Mouse (Mus musculus) adrenal gland, adult 2 months (tissue): ENCODE data around the gene Hectd1. TPM values are rescaled to one million over a fixed set of nuclear protein-coding genes. Genes with fewer than 3 reads are reported as not detected.

Experiments used
- DNase-seq: peaks from one replicate; pipeline ENCODE4 v3.0.0; 2021
- polyA plus RNA-seq: library from polyadenylated mRNA; depleted of rRNA; stranded (reverse); fragments of >200 nt; gene quantifications from 2 replicates; pipeline ENCODE4 v1.2.3, GENCODE M21; 2012
- total RNA-seq, 2 experiments: library from RNA; stranded (reverse); gene quantifications; 2 replicates each; pipeline ENCODE4 v1.2.3; 2021

The Hectd1 gene
- total and polyA plus RNA-seq, 3 experiments = 8.0 to 81.7 (median 70.7) TPM

DNA sequence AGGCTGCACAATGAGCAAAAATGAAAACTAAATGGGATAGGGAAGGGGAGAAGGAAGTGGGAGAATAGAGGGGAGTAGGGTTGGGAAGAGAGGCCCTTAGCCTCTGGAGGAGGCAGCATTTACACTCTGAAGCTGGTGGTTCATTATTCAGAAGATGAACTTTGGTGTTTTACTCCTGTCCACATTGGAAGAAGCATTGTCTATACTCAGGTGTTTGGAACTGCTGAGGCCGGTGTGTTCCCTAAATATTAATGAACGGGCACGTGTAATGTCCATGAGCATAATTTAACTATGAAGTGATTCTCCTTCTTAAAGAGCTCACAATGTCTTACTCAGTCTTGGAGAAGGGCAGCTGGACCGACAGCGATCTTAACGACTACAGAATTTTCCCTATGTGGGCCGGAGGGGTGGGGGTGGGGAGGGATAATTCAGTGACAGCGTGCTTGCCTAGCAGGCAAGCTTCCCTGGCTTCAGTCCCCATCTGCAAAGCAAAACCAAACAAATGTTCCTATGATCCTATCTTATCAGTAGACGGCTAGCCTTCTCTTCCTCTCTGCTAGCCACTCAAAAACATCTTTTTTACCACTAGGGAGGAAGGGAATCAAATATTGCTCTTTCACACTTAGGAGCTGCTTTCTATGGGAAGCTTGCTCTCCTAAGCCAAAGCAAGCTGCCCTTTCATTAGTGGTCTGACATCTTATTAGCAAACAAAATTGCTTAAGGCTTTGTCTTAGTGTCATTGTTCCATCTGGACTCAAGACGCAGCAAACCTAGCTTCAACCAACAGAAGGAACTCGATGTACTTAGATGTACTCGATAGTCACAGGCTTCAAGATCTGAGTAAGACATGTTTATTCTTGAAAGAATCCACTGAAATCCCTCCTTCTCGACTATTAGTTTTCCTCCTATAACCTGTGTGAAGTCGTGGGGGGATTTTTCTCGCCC is 14.5 kb upstream of the Hectd1 start:
- DNase-seq = no peak

DNA sequence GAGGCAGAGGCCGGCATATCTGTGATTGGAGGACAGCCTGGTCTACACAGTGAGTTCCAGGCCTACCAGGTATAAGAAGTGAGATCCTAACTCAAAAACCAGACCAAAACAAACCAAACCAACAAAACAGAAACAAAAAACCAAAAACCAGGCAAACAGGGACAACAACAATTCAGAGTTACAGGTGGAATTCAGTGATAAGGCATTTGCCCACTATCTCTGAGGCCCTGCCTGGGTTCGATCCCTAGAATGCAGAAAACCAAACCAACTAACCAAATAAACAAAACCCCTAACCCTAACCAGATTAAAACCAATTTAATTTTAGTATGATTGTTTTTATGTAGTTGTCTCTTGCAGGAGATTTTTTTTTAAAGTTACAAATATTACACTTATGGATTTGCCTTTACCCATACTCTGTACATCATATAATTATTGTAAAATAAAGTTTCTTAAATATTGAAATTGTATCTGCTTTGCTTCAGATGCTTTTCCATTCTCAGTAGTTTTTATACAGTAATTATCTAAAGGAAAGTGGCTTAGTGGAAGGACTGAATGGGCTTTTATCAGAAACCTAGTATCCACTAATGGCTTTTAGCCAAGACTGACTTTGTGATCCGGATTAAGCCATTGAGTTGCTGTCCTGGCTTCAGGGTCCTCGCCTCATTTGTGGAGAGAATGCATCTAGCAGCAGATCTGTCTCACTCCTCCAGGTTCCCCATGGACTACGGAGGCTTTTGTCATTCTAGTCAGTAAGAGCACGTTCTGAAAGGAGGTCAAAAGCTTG is 12.9 kb upstream of the Hectd1 start:
- DNase-seq = no peak

GRCm38 (mm10) chr12:51839856-51840255 is 10.5 kb upstream of the Hectd1 start:
- no peak for DNase-seq

GRCm38 (mm10) chr12:51835219-51835618 is 5.9 kb upstream of the Hectd1 start:
- DNase-seq = no peak

DNA sequence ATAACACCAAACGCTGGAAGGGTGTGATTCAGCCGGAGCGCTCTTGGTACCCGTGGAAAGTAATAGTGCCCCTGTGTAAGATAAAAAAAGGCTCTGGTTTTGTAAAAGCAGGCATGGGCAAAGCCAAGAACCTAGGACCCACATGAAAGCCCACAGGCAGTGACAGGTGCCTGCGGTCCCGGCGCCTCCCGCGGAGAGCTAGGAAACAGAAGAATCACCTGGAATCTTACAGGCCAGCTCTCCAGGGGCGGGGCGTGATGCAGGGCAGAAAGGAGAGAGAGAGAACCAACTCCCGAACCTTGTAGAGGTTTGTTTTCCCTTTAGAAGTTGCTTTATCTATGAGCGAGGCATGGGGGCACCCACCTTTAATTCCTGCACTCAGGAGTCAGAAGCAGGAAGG is 2.6 kb upstream of the Hectd1 start:
- no peak for DNase-seq

DNA sequence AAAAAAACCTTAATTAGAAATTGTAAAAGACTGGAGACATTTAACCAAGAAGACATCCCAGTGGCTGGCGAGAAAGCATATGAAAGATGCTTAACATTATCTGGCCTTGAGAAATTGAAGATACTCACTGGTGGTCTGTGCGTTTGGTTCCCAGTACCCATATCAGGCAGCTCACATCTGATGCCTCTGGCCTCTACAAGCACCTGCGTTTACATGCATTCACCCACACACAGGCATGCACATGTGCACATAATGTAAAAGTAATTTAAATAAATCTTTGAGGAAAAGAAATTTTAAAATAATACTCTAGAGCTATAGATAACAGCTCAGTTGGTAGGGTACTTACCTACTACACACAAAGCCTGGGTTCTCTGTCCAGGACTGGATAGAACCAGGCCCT is 2.0 kb upstream of the Hectd1 start:
- no peak for DNase-seq

DNA sequence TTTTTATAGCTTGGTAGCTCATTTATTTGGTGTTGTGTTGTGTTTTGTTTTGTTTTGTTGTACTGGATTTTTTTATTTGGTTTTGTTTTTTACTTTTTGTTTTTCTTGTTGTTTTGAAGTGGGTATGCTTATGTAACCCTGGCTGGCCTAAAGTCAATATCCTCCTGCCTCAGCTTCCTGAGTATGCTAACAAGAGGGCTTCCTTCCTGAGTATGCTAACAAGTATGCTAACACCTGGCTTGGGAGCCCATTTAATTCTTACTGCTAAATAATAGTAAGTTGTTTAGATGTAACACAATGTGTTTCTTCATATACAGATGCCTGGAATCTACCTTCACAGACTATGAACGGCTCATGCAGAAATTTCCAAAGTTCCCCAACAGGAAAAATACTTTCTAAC is 1.3 kb upstream of the Hectd1 start:
- no peak for DNase-seq

DNA sequence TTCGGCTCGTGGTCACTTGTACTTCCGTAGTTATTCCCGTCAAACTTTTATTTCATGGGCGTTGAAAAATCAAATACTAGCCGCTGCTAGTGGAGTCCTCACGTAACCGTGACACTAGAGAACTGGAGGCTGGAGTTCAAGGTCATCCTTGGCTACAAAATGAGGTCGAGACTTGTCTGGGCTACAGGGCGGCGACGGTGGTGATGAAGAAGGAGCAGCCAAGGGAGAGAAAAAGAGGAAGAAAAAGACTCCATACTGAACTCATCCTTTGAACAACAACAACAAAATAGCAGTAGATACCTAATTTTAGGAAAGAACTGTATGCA is 704 bp upstream of the Hectd1 start:
- peak; percentile 73 for DNase-seq

DNA sequence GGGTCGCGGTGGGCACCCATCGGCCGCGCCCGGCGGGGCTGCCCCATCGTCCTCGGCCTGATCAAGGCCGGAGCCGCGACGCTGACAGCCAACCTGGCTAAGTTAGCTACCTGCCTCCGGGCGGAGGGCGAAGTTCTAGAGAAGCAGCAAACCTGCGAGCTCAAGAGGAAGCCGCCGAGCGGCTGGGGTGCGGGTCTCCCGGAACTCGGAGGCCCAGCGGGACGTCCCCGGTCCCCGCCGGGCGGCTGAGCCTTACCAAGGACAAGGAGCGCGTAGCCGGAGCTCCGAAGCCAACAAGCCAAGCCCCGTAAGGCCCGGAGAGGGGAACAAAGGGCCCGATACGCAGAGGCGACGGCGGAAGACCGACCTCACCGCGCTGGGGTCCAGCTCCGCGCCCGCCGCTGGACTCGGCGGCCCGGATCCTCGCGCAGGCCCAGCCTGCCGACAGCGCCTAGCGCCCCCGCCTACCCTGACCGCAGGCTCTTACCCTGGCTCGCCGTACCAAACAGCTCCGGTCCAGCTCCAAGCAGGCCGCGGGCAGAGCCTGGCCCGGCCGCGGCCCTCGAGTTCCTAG is 533 bp downstream of the Hectd1 start:
- DNase-seq = no peak

DNA sequence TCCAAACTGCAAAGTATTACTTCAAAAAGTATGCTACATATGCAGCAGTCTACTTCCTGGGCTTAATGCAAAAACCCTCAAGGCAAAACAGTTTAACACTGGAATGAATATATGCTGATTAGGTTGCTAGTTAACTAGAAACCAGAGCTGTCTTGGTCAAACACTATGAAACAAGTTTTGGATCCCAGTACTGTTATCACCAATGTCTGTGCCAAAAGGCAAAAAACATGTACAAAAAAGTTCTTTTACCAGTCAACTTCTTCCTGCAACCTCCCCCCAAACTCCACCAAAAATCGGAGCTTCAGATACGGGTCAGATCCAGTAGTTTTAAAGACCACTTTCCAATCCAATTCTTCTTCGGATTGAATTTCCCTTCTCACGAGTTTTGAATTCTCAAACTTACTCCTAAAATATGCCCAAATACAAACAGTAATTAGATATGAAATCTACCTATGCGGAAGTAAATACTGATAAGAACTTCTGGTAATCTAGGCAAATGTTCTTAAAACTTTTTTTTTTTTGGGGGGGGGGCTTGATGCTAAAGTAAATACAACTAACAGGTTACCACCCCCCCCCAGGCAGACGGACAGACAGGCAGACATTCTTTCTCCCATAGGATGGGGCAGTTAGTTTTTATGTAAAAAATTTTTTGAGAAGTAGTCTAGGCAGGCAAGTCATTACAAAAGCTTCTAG is 1.2 kb downstream of the Hectd1 start:
- DNase-seq = no peak

DNA sequence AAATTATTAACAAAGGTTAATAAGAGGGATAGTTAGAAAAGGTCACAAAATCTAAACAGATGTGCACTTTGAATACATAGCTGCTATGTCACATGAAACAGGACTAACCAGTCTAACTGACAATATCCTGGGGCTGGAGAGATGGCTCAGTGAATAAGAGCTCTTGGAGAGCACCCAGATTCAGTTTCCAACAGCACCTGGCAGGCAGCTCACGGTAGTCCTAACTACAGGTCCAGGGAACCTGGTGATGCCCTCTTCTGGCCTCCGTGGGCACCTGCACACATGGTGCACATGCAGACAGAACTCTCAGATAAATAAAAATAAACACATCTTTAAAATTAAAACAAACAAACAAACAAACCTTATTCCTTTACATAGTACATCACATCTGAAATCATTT is 4.0 kb downstream of the Hectd1 start:
- no peak for DNase-seq

- peak; percentile 69 for DNase-seq
These were observed 6.0 kb downstream of the Hectd1 start for GRCm38 (mm10) chr12:51823311-51823710.

DNA sequence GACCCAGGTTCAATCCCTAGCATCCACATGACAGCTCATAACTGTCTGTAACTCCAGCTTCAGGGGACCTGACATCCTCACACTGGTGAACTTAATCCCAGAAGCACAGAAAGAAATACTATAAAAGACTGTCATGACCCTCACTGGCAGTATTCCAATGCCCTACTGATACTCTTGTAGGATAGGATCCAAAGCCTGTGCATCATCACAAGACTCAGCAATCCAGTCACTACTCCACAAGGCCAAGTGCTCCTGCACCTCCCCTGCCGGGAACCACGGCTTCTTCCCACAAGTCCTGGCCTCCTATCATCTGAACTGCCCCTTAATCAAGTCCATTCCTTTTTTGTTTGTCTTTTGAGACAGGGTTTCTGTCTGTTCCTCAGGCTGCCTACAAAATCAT is 6.5 kb downstream of the Hectd1 start:
- peak; percentile 73 for DNase-seq

DNA sequence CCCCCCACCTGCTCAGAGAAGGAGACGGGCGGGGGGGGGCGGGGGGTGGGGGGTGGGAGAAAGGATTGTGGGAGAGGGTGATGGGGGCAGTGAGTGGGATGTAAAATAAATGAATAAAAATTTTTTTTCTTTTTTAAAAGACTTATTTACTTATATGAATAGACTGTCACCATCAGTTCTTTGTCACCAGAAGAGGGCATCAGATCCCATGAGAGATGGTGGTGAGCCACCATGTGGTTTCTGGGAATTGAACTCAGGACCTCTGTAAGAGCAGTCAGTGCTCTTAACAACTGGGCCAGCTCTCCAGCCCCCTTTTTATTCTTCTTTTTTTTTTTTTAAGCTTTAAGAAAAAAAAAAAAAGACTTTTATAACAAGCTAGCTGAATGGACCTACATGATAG is 7.1 kb downstream of the Hectd1 start:
- no peak for DNase-seq

DNA sequence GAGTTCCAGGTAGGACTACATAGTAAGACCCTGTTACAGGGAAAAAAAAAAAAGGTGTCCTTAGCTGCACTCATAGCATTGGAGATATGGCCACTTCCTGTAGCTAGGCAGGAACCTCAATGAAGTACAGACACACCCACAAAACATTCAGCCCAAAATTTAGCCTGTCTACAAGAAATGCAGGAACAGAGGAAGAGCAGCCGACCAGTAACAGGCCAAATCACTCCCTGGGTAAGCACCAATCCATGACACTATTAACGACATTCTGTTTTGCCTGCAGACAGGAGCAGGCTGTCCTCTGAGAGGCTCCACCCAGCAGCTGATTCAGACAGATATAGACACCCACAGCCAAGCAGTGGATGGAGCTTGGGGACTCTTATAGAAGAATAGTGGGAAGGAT is 8.1 kb downstream of the Hectd1 start:
- peak; percentile 55 for DNase-seq

DNA sequence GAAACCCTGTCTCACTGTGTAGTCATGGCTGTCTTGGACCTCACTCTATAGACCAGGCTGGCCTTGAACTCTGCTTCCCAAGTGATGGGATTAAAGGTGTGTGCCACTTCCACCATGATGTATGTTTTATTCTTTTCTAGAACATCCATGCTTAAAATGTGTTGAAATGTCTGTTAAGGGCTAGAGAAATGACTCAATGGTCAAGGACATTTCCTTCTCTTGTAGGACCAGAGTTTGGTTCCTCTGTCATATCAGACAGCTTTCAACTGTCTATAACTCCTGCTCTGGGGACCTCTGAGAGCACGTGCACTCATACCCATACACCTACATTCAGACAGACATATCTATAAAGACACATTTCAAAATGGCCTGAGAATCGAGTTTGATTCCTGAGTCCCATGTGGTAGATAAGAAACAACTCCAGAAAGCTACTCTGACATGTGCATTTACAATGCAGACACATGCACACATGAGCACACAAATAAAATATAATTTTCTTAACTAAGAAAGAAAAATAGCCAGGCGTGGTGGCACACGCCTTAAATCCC is 9.3 kb downstream of the Hectd1 start:
- DNase-seq = no peak

GRCm38 (mm10) chr12:51817815-51818613 is 11.3 kb downstream of the Hectd1 start:
- no peak for DNase-seq

DNA sequence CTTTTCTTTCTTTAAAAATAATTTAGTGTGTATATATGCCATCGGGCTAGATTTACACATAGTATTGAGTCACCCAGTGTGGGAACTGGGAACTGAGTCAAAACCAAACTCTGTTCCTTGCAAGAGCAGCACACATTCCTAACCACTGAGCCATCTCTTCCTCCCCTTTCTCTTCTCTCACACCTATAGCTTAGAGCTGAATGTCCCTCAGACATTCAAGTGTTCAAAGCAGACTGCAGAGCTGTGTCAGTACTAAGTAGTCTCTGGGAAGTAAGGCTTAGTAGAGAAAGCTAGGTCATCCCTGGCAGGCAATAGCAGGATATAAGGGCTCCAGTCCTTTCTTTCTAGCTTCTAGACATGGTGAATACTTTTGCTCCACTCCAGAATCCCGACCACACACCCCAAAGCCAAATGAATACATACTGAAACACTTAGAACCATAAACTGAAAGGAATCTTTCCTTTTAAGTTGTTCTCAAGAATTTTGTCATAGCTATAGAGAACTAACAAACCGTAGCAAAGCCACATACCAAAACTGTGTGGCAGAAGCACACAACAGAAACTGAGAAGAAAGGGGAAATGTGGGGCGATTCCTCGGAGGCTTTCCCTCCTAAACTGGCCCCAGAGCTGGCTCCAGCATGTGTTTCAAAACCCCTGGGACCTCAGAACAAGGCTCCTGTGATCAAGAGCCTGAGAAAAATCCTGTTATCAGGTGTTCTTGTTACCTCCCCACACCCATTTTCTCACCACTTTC is 17.8 kb downstream of the Hectd1 start:
- peak; percentile 38 for DNase-seq

DNA sequence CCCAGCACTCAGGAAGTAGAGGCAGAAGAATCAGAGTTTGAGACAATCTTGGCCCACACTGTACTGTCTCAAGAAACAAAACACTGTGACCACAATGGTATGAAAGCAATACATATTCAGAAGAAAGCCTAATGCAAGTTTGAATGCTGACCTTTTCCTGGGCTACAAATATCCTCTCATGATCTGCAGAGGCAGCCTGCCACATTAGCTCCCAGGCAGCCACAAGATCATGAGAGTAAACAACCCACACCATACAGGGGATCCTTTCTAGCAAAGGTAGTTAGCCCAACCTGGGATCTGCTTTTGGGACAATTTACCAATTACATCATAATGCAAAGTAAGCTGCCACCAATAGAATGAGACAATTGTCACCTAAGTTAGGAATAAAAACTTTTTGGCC is 18.8 kb downstream of the Hectd1 start:
- no peak for DNase-seq

DNA sequence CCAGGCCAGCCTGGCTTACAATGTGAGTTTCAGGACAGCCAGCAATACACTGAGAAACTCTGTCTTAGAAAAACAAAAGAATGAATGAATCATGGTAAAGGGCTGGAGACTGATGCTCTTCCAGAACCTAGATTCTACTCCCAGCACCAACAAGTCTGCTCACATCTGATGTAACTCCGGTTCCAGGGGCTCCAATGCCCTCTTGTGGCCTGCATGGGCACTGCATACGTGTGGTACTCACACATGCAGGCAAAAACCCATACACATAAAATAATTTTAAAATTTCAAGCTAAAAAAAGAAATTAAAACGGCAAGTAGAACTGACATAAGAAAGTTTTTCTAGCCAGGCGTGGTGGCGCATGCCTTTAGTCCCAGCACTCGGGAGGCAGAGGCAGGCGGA is 44.5 kb downstream of the Hectd1 start:
- DNase-seq = no peak

DNA sequence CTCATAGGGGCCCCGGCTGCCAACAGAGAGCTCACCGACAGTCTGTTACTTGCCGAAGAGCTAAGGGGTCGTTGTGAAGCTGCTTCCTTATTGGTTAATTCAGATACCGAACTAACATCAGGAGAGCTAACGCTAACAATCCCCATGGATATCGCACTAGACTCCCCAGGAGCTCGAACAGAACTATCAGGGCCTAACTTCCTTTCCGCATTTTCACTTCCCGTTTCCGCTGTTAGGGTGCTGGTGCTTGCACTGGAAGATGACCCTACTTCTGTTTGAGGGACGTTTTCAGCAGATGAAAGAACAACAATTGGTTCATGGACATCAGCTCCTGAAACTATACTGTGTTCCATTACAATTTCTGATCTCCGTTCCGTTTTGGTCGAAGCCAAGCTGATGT is 60.6 kb downstream of the Hectd1 start:
- DNase-seq = no peak
